Mouse (Mus musculus) embryonic fibroblast, embryonic 13.5 days (primary cell): Measurements from ENCODE around the gene Pde4dip.

Experiments
- CTCF ChIP-seq: IDR thresholded peaks from 2 replicates; pipeline ENCODE4 v1.5.1; 2011; ENCODE audit warnings: mild to moderate bottlenecking, control low read depth, low read length, moderate library complexity, borderline replicate concordance; ENCODE audit not compliant: insufficient read depth
- POLR2A ChIP-seq: IDR thresholded peaks from 2 replicates; pipeline ENCODE4 v1.6.1; 2011; ENCODE audit warnings: low read depth, mild to moderate bottlenecking, control low read depth, low read length, moderate library complexity

GRCm38 (mm10) chr3:97752901-97753300 lies 135.6 kb downstream of the Pde4dip start:
- TF ChIP-seq POLR2A (no peak), CTCF (no peak)
